Mouse (Mus musculus) kidney, postnatal 14 days (tissue): Measurements from ENCODE around the gene Tmem108.

ENCODE experiments used
- DNase-seq: peaks from one replicate; pipeline ENCODE4 v3.0.0; 2022; ENCODE audit warnings: mixed read lengths

Tmem108 gene

GRCm38 (mm10) chr9:103761647-103762084, at the start of gene Tmem108:
Tmem108 (minus strand) TSS chr9:103761837.
- DNase-seq: peak; percentile 93

GRCm38 (mm10) chr9:103789029-103789428, 27.4 kb upstream of the Tmem108 start:
- no peak for DNase-seq

GRCm38 (mm10) chr9:103784156-103784555, 22.5 kb upstream of the Tmem108 start:
- DNase-seq: no peak

- DNase-seq: no peak
Observed at GRCm38 (mm10) chr9:103783276-103783675, 21.6 kb upstream of the Tmem108 start.

- DNase-seq: no peak
Observed at GRCm38 (mm10) chr9:103782306-103782705, 20.7 kb upstream of the Tmem108 start.

GRCm38 (mm10) chr9:103781407-103781806, 19.8 kb upstream of the Tmem108 start:
- DNase-seq: no peak

- no peak for DNase-seq
Observed at GRCm38 (mm10) chr9:103780598-103780997, 19.0 kb upstream of the Tmem108 start.

- no peak for DNase-seq
Observed at GRCm38 (mm10) chr9:103778185-103778584, 16.5 kb upstream of the Tmem108 start.

- no peak for DNase-seq
Observed at GRCm38 (mm10) chr9:103761151-103761571, 476 bp downstream of the Tmem108 start.

- no peak for DNase-seq
Observed at GRCm38 (mm10) chr9:103760356-103760755, 1.3 kb downstream of the Tmem108 start.

- DNase-seq: no peak
Observed at GRCm38 (mm10) chr9:103759829-103760228, 1.8 kb downstream of the Tmem108 start.

- DNase-seq: peak; percentile 85
Observed at GRCm38 (mm10) chr9:103758930-103759695, 2.5 kb downstream of the Tmem108 start.

- no peak for DNase-seq
Observed at GRCm38 (mm10) chr9:103758246-103758645, 3.4 kb downstream of the Tmem108 start.

- no peak for DNase-seq
Observed at GRCm38 (mm10) chr9:103752618-103753017, 9.0 kb downstream of the Tmem108 start.

GRCm38 (mm10) chr9:103751568-103751967, 10.1 kb downstream of the Tmem108 start:
- DNase-seq: peak; percentile 54

- no peak for DNase-seq
Observed at GRCm38 (mm10) chr9:103750491-103750890, 11.1 kb downstream of the Tmem108 start.

GRCm38 (mm10) chr9:103746598-103746997, 15.0 kb downstream of the Tmem108 start:
- DNase-seq: no peak

- no peak for DNase-seq
Observed at GRCm38 (mm10) chr9:103740145-103740544, 21.5 kb downstream of the Tmem108 start.

- no peak for DNase-seq
Observed at GRCm38 (mm10) chr9:103739062-103739461, 22.6 kb downstream of the Tmem108 start.

- DNase-seq: no peak
Observed at GRCm38 (mm10) chr9:103729716-103730115, 31.9 kb downstream of the Tmem108 start.

GRCm38 (mm10) chr9:103726751-103727462, 34.7 kb downstream of the Tmem108 start:
- DNase-seq: no peak

- DNase-seq: no peak
Observed at GRCm38 (mm10) chr9:103725497-103725896, 36.1 kb downstream of the Tmem108 start.

GRCm38 (mm10) chr9:103721486-103721885, 40.2 kb downstream of the Tmem108 start:
- no peak for DNase-seq

GRCm38 (mm10) chr9:103721081-103721480, 40.6 kb downstream of the Tmem108 start:
- DNase-seq: peak; percentile 87
